Mouse (Mus musculus) ovary, adult 18-20 months (tissue): ENCODE measurements around the gene Elavl1.
"Not testable (repeated sequence)": the region's sequence is repeated elsewhere in the genome, so short reads cannot be mapped to it uniquely, and the experiment has no call there.

Experiments used
- DNase-seq: peaks from one replicate; pipeline ENCODE4 v3.0.0; 2022; ENCODE audit warnings: low spot score, mixed read lengths

Gene Elavl1

GRCm38 (mm10) chr8:4257350-4257749 lies 67.9 kb downstream of the Elavl1 start:
- no peak for DNase-seq

GRCm38 (mm10) chr8:4256911-4257310 lies 68.3 kb downstream of the Elavl1 start:
- DNase-seq, result no peak

- DNase-seq, result not testable (repeated sequence)
These were observed 69.7 kb downstream of the Elavl1 start for GRCm38 (mm10) chr8:4255471-4255870.

- no peak for DNase-seq
These were observed 71.2 kb downstream of the Elavl1 start for GRCm38 (mm10) chr8:4254001-4254400.

GRCm38 (mm10) chr8:4252934-4253841 lies 72.0 kb downstream of the Elavl1 start, which contains the start of gene Snapc2:
Snapc2 (plus strand) TSS chr8:4253080.
- peak; percentile 91 for DNase-seq

DNA sequence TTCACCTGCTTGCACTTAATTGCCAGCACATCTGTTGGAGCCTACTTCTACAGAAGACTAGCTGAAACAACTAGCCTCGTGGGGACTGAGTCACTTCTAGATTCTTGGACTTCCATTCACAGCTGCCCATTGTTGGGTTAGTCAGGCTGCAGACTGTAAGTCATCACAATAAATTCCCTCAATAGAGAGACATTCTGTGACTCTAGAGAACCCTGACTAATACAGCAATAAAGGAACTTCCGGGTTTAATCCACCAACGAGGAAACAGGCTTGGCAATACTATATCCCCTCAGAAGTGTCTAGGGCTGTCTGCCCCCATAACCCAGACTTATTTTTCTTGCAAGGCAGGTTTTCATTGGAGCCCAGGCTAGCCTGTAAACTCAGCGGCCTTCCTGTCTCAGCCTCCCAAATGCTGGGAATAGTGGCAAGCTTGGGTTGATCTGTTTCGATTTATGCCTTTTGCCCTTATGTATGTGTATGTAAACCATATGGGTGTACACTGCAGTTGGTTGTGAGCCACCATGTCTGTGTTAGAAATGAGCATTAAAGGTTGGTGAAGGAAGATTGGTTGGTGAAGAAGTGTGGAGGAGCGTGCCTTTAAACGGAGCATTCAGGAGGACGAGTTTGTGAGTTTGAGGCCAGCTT lies 73.0 kb downstream of the Elavl1 start:
- DNase-seq, result no peak

- DNase-seq, result peak; percentile 59
These were observed 74.8 kb downstream of the Elavl1 start for GRCm38 (mm10) chr8:4250306-4250970.

- DNase-seq, result peak; percentile 62
These were observed 76.0 kb downstream of the Elavl1 start for GRCm38 (mm10) chr8:4249213-4249612.

DNA sequence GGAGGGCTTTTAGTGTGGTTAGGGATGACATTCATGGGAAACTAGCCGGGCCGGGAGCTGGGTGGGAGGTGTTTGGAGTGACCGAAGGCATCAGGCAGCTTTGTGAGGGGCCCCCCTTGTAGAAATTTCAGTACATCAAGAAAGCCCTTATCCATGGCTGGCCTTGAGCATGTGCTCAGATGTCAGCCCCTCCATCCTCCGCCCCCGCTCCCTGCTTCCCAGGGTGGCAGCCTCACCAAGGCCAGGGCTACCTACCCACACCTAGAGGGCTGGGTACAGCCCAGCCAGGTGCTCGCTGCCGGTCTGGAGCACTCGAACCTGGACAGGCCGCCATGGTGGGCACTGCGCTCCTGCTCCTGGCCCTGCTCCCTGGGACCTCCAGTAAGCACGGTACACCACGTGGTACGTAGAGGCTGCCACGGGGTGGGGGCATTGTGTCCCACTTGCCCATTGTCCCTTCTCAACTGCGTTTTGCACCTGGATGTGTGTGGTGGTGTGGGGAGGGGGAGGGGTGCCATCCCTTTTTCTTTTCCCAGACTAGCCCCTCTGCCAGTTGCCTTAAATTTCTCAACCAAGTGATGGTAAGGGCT lies 77.2 kb downstream of the Elavl1 start, which contains the start of gene Tgfbr3l:
Gene Tgfbr3l (plus strand): TSS at position 264 of the 590 bp plus-strand sequence.
- DNase-seq, result peak; percentile 50

GRCm38 (mm10) chr8:4247241-4247640 lies 78.0 kb downstream of the Elavl1 start:
- DNase-seq, result no peak

DNA sequence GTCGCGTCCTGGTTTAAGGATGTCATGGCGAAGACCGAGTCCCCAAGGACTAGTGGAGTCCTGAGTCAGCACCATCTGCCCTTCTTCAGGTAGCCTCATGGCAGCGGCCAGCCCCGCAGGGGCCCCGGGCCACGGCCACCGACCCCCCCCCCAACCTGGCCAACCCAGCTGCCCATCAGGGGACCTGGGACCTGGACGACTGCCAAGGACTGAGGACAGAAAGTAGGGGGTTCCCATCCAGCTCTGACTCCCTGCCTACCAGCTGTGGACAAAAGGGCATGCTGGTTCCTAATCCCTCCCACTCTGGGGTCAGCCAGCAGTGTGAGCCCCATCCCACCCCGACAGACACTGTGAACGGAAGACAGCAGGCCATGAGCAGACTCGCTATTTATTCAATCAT lies 79.5 kb downstream of the Elavl1 start:
- DNase-seq, result no peak

GRCm38 (mm10) chr8:4245061-4245460 lies 80.2 kb downstream of the Elavl1 start:
- no peak for DNase-seq

DNA sequence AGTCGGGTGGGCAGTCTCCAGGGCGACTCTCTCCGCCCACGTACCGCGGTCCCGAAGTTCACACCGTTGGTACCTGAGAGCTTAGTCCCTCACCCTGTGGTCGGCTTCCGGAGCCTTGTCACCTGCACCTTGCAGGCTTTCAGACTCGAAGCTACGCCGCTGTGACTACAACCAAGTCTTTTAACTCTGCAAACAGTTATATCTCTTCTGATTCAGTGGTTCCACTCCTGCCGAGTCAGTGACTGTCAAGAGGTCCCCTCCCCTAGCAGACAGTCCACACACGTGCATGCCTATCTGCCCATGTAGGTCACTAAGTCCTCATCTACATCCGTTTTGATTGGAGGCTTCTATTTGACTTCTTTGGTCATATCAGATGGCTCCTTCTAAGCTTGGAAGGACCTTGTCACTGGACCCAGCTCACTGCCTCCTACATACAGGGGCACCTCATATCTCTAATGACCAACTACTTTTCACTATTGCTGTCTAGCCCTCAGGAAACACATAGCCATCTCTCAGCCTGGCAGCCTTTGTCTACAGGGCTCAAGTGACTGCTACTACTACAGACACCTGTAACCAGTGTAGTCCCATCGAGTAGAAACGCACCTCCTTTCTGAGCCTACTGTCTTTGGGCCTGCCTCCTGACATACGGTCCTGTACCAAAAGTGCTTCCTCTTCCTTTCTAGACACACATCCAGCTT lies 85.9 kb downstream of the Elavl1 start:
- no peak for DNase-seq

DNA sequence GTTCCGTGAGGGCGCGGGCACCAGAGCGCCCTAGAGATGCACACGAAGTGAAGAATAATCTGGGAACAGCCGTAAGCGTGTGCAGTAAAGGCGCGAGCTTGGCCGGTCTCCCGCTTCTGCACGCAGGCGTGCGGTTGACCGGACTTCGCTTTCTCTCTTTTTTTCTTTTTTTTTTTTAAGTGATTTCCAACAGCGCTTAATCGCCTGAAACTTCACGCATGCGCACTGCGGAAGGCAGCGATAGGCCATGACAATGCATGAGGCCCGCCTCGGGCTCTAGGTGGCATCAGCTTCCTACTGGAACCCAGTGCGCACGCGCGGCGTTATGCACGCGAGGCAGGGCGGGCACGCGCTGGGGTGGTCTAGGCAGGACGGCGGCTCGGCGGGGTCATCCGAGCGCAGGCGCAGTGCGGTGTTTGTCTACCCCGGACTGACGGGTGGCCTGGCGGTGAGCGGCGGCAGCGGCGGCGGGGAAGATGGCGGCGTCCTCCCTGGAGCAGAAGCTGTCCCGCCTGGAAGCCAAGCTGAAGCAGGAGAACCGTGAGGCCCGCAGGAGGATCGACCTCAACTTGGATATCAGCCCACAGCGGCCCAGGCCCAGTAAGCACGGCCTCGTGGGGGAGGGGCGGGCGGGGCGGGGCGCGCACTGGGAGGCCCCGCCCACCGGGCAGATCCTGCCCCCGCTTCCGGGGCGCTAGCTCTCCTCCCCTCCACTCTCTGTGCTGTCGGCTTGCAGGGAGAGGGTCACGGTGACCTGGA lies 86.6 kb downstream of the Elavl1 start, which contains the start of the genes Map2k7 and Gm49320:
Gene Map2k7 (plus strand): TSS at position 307 of the 759 bp plus-strand sequence.
Gene Gm49320 (plus strand): TSS at position 432 of the 759 bp plus-strand sequence.
- DNase-seq, result peak; percentile 100

GRCm38 (mm10) chr8:4237814-4238433 lies 87.3 kb downstream of the Elavl1 start:
- DNase-seq, result no peak
